Mouse (Mus musculus) liver, adult 2 months (tissue): ENCODE measurements around the gene Mycl.

Source experiments
- CTCF ChIP-seq: fragments of 200-500 bp; IDR thresholded peaks from 2 replicates; pipeline ENCODE4 v1.5.1; 2011; ENCODE audit warnings: low read depth, low read length, control low read depth
- POLR2A ChIP-seq: fragments of 200-500 bp; IDR thresholded peaks from 2 replicates; pipeline ENCODE4 v1.6.1; 2011; ENCODE audit warnings: low read length, control low read depth; ENCODE audit not compliant: insufficient read depth; ENCODE audit errors: extremely low read depth

DNA sequence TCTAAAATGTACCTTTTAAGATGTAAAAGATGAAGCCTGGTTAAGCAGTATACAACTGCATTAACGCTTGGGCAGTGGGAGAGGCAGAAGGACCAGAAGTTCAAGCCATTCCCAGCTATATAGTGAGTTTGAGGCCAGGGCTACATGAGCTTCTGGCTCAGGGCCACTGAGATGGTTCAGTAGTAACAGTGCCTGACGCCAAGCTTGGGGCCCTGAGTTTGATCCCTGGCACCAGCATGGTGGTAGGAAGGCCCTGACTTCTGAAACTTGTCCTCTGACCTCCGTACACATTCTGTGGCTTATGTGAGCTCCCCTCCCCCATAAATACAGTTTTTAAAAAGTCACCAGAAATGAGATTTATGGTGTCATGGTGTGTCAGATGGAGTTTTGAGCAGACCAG lies 26.1 kb downstream of the Mycl start:
- TF ChIP-seq POLR2A (no peak), CTCF (no peak)
